Comparison of ENCODE assay signal across 28 mouse cellular contexts in genomic region chr8:48356849-48357248, GRCm38 (mm10).
"Had no signal": no experiment of that assay in that cellular context is flagged by ENCODE, and none has a peak within 500 bp of the region (broad histone marks: within the 10 kb centered on the region; RNA-seq: fewer than 3 reads in every experiment).

No protein-coding gene starts in this region.

- H3K4me2 ChIP-seq: embryonic facial prominence, embryonic 12.5 days; embryonic facial prominence, embryonic 13.5 days; embryonic facial prominence, embryonic 15.5 days; forebrain, embryonic 12.5 days; forebrain, embryonic 13.5 days; forebrain, embryonic 15.5 days had no signal

- H3K4me1 ChIP-seq: embryonic facial prominence, embryonic 10.5 days; embryonic facial prominence, embryonic 12.5 days; embryonic facial prominence, embryonic 13.5 days; embryonic facial prominence, embryonic 15.5 days; forebrain, embryonic 10.5 days; forebrain, embryonic 12.5 days; forebrain, embryonic 13.5 days; forebrain, embryonic 15.5 days had no signal

- H3K9me3 ChIP-seq: embryonic facial prominence, embryonic 10.5 days; embryonic facial prominence, embryonic 12.5 days; embryonic facial prominence, embryonic 13.5 days; forebrain, embryonic 10.5 days; forebrain, embryonic 12.5 days; forebrain, embryonic 13.5 days; forebrain, embryonic 15.5 days had no signal

- H3K4me3 ChIP-seq: embryonic facial prominence, embryonic 10.5 days; embryonic facial prominence, embryonic 12.5 days; embryonic facial prominence, embryonic 13.5 days; embryonic facial prominence, embryonic 15.5 days; erythroblast, embryonic 14.5 days; forebrain, embryonic 10.5 days; forebrain, embryonic 12.5 days; forebrain, embryonic 13.5 days; forebrain, embryonic 15.5 days; gastrocnemius, adult 2 months; heart, adult 2 months had no signal

- H3K27me3 ChIP-seq: embryonic facial prominence, embryonic 12.5 days; embryonic facial prominence, embryonic 13.5 days; embryonic facial prominence, embryonic 15.5 days; forebrain, embryonic 12.5 days; forebrain, embryonic 13.5 days; forebrain, embryonic 15.5 days had no signal

- DNase-seq: cerebellum, adult 2 months; cerebellum, adult 8-10 months; cerebellum, adult 9-10 months; cerebellum, adult 9-11 months; cerebellum, postnatal 10 days; cerebellum, postnatal 14 days; cerebellum, postnatal 25 days; cerebellum, postnatal 36 days; forebrain, postnatal 0 days; gastrocnemius, adult 2 months; gastrocnemius, postnatal 10 days; gastrocnemius, postnatal 14 days; gastrocnemius, postnatal 25 days; gastrocnemius, postnatal 36 days; heart, adult 11 months; heart, adult 18-20 months; heart, adult 2 months had no signal

- H3K9ac ChIP-seq: embryonic facial prominence, embryonic 12.5 days; embryonic facial prominence, embryonic 13.5 days; embryonic facial prominence, embryonic 15.5 days; forebrain, embryonic 12.5 days; forebrain, embryonic 13.5 days; forebrain, embryonic 15.5 days; forebrain, postnatal 0 days had no signal

- H3K36me3 ChIP-seq: embryonic facial prominence, embryonic 15.5 days; forebrain, embryonic 12.5 days; forebrain, embryonic 15.5 days had no signal

- ATAC-seq: forebrain, embryonic 13.5 days; forebrain, embryonic 14.5 days; forebrain, embryonic 15.5 days; forebrain, embryonic 16.5 days; forebrain, postnatal 0 days had no signal

- H3K27ac ChIP-seq: embryonic facial prominence, embryonic 10.5 days; embryonic facial prominence, embryonic 12.5 days; embryonic facial prominence, embryonic 13.5 days; embryonic facial prominence, embryonic 15.5 days; forebrain, embryonic 10.5 days; forebrain, embryonic 12.5 days; forebrain, embryonic 13.5 days; forebrain, embryonic 15.5 days; gastrocnemius, adult 2 months; heart, adult 2 months had no signal
